Mouse (Mus musculus) brain, embryonic 18.5 days (tissue): ENCODE measurements at regions not wholly inside any gene's neighbourhood (a gene's known extent, or its start where the extent isn't known, plus 50 kb on each side); places are given as distances from the start of the nearest gene placed in this dataset.

Experiments used
- DNase-seq: peaks from one replicate; pipeline ENCODE4 v3.0.0-alpha.2; 2012; ENCODE audit warnings: low read depth, low spot score

- DNase-seq = no peak
Measured at GRCm38 (mm10) chr2:38420498-38420897, 81.4 kb downstream of the Lhx2 start.

DNA sequence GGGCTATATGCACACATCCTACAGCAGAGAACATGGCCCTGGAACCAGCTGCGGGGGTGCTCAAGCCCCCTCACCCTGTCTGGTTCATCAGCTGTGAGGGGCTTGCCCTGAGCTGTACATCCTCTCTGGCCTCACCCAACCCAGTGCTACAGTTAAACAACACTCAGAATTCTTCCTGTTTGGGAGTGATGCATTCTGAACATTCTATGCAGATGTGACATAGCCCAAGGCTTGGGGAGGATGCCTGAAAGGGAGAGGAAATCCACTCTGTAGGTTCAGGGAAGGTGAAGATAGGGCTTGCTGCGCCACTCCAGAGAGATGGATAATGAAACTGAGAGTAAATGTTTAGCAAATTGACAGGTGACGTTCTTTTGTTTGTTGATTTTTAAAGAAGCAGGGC is 83.3 kb downstream of the Lhx2 start:
- no peak for DNase-seq

- DNase-seq = no peak
Measured at GRCm38 (mm10) chr2:38423886-38424277, 84.8 kb downstream of the Lhx2 start.

- DNase-seq = no peak
Measured at GRCm38 (mm10) chr2:38424278-38424931, 85.3 kb downstream of the Lhx2 start.

GRCm38 (mm10) chr2:38424976-38425375 is 85.9 kb downstream of the Lhx2 start:
- DNase-seq = no peak

DNA sequence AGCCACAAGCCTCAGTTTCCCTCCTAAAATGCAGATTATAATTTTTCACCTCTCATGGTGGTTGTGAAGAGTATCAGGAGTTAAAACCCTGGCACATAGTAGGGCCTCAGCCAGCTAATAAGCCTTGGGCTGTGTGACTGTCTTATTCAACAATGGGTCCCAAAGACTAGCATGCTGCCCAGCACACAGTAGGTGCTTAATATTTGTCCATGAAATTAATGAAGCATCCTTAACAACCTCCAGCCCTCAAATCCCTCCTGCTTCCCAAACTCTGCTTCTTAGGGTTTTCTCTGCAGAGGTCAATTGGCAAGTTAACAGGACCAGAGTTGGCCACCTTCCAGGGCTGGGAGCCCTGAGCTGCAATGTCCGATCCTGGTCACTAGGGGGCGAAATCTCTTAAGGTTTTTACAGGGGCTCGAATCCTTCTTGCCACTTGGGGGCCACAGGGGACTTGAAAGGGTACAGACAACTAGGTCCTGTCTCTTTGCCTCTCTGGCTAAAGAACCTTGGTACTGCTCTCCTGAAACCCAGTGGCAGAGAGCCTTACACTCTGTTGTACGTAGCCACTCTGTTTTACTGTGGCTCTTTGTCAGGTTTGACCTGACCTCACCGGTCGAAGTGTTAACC is 81.6 kb upstream of the Nek6 start:
- no peak for DNase-seq

- no peak for DNase-seq
Measured at GRCm38 (mm10) chr2:38431546-38431945, 79.9 kb upstream of the Nek6 start.

- no peak for DNase-seq
Measured at GRCm38 (mm10) chr2:38433736-38434135, 77.7 kb upstream of the Nek6 start.

DNA sequence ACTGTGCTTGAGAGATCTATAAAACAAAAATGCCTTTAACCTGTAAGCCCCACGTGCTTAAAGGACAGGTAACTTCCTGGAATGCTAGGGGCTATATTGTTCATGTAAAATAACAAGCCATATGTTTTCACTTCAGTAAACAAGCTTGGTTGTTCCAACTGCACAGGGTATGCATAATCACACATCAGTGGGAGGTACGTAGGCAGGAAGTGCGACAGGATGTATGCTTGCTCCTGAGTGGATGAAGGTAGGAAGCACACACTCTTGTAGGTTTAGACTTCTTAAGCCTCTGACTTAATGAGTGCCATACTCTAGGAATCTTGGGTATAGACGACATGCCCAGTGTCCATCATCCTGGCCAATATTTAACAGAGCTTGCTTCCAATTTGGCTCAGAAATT is 74.7 kb upstream of the Nek6 start:
- DNase-seq = no peak

- no peak for DNase-seq
Measured at GRCm38 (mm10) chr2:38439191-38439590, 72.3 kb upstream of the Nek6 start.

- no peak for DNase-seq
Measured at GRCm38 (mm10) chr2:38439973-38440372, 71.5 kb upstream of the Nek6 start.

- DNase-seq = no peak
Measured at GRCm38 (mm10) chr2:38449092-38449491, 62.4 kb upstream of the Nek6 start.

GRCm38 (mm10) chr2:38456571-38456970 is 54.9 kb upstream of the Nek6 start:
- no peak for DNase-seq

GRCm38 (mm10) chr2:38460367-38460766 is 51.1 kb upstream of the Nek6 start:
- no peak for DNase-seq

DNA sequence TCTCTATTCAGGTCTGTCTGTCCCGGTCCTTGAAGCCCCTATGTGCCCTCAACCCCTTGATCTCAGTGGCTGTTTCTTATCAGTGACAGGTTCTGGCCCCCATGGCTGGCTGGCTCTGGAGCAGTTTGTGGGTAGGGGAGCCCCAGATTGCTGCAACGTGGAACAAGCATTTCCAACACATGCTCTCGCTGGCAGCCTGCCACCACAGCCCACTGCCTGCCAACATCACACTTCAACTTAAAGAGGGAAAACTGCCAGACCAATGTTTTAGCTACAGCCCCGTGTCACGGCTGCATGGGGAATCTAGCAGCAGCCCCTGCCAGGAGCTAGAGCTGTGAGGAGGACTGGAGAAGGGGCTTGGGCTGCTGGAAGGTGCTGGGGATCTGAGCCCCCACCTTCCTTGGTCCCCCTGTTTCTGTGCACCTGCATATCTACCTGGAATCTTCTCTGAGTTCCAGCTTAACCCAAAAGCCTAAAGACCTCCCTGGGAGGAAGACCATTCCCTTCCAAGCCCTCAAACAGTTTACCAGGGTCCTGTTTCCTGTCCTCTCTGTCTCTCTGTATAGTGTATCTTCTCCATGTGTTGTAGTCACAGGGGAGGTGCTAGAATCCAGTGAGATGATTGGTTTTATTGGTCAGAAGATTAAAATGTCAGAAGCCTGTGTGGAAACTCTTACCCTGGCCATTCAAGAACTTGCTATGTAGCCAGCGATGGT is 50.5 kb upstream of the Nek6 start:
- peak; percentile 60 for DNase-seq
